Mouse (Mus musculus): ENCODE measurements around the gene Nuak1.

GRCm38 (mm10) chr10:84414981-84415700, 25.3 kb downstream of the Nuak1 start:
- no peak for TF ChIP-seq CTCF (IDR thresholded peaks at IDR 0.05; ENCODE audit: borderline replicate concordance, insufficient read depth, low read length)
- no peak for TF ChIP-seq POLR2A (IDR thresholded peaks at IDR 0.05; ENCODE audit: low read depth, low read length)

All from embryonic fibroblast, embryonic 13.5 days (primary cell).